Mouse (Mus musculus): ENCODE measurements around the gene Cyb5r4.

GRCm38 (mm10) chr9:86980048-86980447 lies 41.8 kb upstream of the Cyb5r4 start:
- TF ChIP-seq POLR2A (IDR thresholded peaks at IDR 0.05; ENCODE audit: low read depth, low read length) (no peak), CTCF (IDR thresholded peaks at IDR 0.05; ENCODE audit: extremely low read depth, insufficient read length, insufficient replicate concordance, low read depth, low read length) (no peak)
